Mouse (Mus musculus): ENCODE data around the gene Nfatc3.

Gene Nfatc3

GRCm38 (mm10) chr8:106127882-106128410 is 69.3 kb downstream of the Nfatc3 start:
- no peak for DNase-seq

GRCm38 (mm10) chr8:106129232-106129930 is 70.7 kb downstream of the Nfatc3 start:
- no peak for DNase-seq

GRCm38 (mm10) chr8:106129997-106130396 is 71.4 kb downstream of the Nfatc3 start:
- no peak for DNase-seq

- no peak for DNase-seq
These were observed 71.9 kb downstream of the Nfatc3 start for GRCm38 (mm10) chr8:106130505-106130904.

- no peak for DNase-seq
These were observed 72.4 kb downstream of the Nfatc3 start for GRCm38 (mm10) chr8:106131021-106131420.

GRCm38 (mm10) chr8:106131488-106132222 is 73.0 kb downstream of the Nfatc3 start:
- no peak for DNase-seq

- no peak for DNase-seq
These were observed 73.7 kb downstream of the Nfatc3 start for GRCm38 (mm10) chr8:106132356-106132755.

- no peak for DNase-seq
These were observed 74.9 kb downstream of the Nfatc3 start for GRCm38 (mm10) chr8:106133526-106133925.

GRCm38 (mm10) chr8:106133946-106134345 is 75.3 kb downstream of the Nfatc3 start:
- DNase-seq, result no peak

GRCm38 (mm10) chr8:106134751-106135571 is 76.3 kb downstream of the Nfatc3 start:
- peak; percentile 58 for DNase-seq

GRCm38 (mm10) chr8:106135672-106136071 is 77.0 kb downstream of the Nfatc3 start:
- no peak for DNase-seq

- peak; percentile 30 for DNase-seq
These were observed 77.8 kb downstream of the Nfatc3 start, which contains the start of gene Esrp2 for GRCm38 (mm10) chr8:106136156-106137130. TSS of gene Esrp2 (minus strand) at chr8:106136974.

- no peak for DNase-seq
These were observed 78.7 kb downstream of the Nfatc3 start for GRCm38 (mm10) chr8:106137218-106137905.

GRCm38 (mm10) chr8:106137906-106138477 is 79.4 kb downstream of the Nfatc3 start:
- DNase-seq, result peak; percentile 50

GRCm38 (mm10) chr8:106138616-106139015 is 80.0 kb downstream of the Nfatc3 start:
- DNase-seq, result no peak

GRCm38 (mm10) chr8:106140191-106140590 is 81.6 kb downstream of the Nfatc3 start:
- no peak for DNase-seq

GRCm38 (mm10) chr8:106140769-106141168 is 82.1 kb downstream of the Nfatc3 start:
- DNase-seq, result peak; percentile 92

GRCm38 (mm10) chr8:106145331-106145730 is 86.7 kb downstream of the Nfatc3 start:
- no peak for DNase-seq

GRCm38 (mm10) chr8:106146014-106146413 is 87.4 kb downstream of the Nfatc3 start:
- no peak for DNase-seq

- no peak for DNase-seq
These were observed 89.4 kb downstream of the Nfatc3 start for GRCm38 (mm10) chr8:106147868-106148565.
